Mouse (Mus musculus) myocyte (in vitro differentiated cells): ENCODE results near the gene Gm3646. TPM values are rescaled to one million over a fixed set of nuclear protein-coding genes. Genes with fewer than 3 reads are reported as not detected.

Experiments used
- H3K27me3 ChIP-seq: one replicate; pipeline ENCODE4 v1.6.1; 2011; ENCODE audit not compliant: control insufficient read depth, insufficient read depth, insufficient read length
- H3K36me3 ChIP-seq: one replicate; pipeline ENCODE4 v1.6.1; 2011; ENCODE audit not compliant: control insufficient read depth, insufficient read depth
- H3K4me2 ChIP-seq: one replicate; pipeline ENCODE4 v1.6.1; 2011; ENCODE audit warnings: low read depth, control low read depth
- H3K4me3 ChIP-seq: one replicate; pipeline ENCODE4 v1.5.1; 2011; ENCODE audit warnings: mild to moderate bottlenecking, control low read depth, moderate library complexity
- H3K79me2 ChIP-seq: one replicate; pipeline ENCODE4 v1.6.1; 2011; ENCODE audit not compliant: control insufficient read depth, insufficient read depth
- H3ac ChIP-seq: one replicate; pipeline ENCODE4 v1.6.1; 2011; ENCODE audit not compliant: control insufficient read depth, insufficient read length
- CEBPB ChIP-seq: IDR thresholded peaks from 2 replicates; pipeline ENCODE4 v1.6.1; 2011; ENCODE audit warnings: mild to moderate bottlenecking, moderate library complexity; ENCODE audit not compliant: poor library complexity, insufficient read depth, severe bottlenecking
- E2F4 ChIP-seq: IDR thresholded peaks from one replicate; pipeline ENCODE4 v1.6.1; 2011; ENCODE audit warnings: mild to moderate bottlenecking, control low read depth, moderate library complexity; ENCODE audit not compliant: insufficient read depth
- MAX ChIP-seq: IDR thresholded peaks from one replicate; pipeline ENCODE4 v1.6.1; 2011; ENCODE audit warnings: low read depth, mild to moderate bottlenecking, control low read depth
- MYOD1 ChIP-seq, 3 experiments: IDR thresholded peaks; one replicate each; pipeline ENCODE4 v1.6.1; 2011; ENCODE audit warnings: control low read depth in 2 of 3, low read depth in 2 of 3, mild to moderate bottlenecking in 2 of 3, moderate library complexity in 1 of 3; ENCODE audit not compliant: insufficient read length in 2 of 3, control insufficient read depth in 1 of 3
- MYOG ChIP-seq, 3 experiments: IDR thresholded peaks; one replicate each; pipeline ENCODE4 v1.6.1; 2011; ENCODE audit warnings: control low read depth in 2 of 3, low read depth in 2 of 3, mild to moderate bottlenecking in 2 of 3; ENCODE audit not compliant: insufficient read length in 2 of 3, control insufficient read depth in 1 of 3, insufficient read depth in 1 of 3
- POLR2A ChIP-seq: IDR thresholded peaks from one replicate; pipeline ENCODE4 v1.6.1; 2011; ENCODE audit warnings: low read depth, mild to moderate bottlenecking, control low read depth, moderate library complexity; ENCODE audit not compliant: insufficient read length
- POLR2AphosphoS2 ChIP-seq: IDR thresholded peaks from one replicate; pipeline ENCODE4 v1.6.1; 2011; ENCODE audit warnings: low read depth, control low read depth; ENCODE audit not compliant: insufficient read length
- REST ChIP-seq: IDR thresholded peaks from one replicate; pipeline ENCODE4 v1.6.1; 2011; ENCODE audit warnings: mild to moderate bottlenecking, control low read depth, moderate library complexity; ENCODE audit not compliant: insufficient read depth, insufficient read length
- SRF ChIP-seq: IDR thresholded peaks from one replicate; pipeline ENCODE4 v1.6.1; 2011; ENCODE audit warnings: low read depth; ENCODE audit not compliant: control insufficient read depth, insufficient read length
- TCF12 ChIP-seq: IDR thresholded peaks from one replicate; pipeline ENCODE4 v1.6.1; 2011; ENCODE audit warnings: mild to moderate bottlenecking, control low read depth; ENCODE audit not compliant: poor library complexity, insufficient read depth, severe bottlenecking
- TCF3 ChIP-seq: IDR thresholded peaks from one replicate; pipeline ENCODE4 v1.6.1; 2011; ENCODE audit warnings: low read depth, control low read depth; ENCODE audit not compliant: insufficient read length
- USF1 ChIP-seq: IDR thresholded peaks from one replicate; pipeline ENCODE4 v1.6.1; 2011; ENCODE audit warnings: low read depth, mild to moderate bottlenecking, control low read depth, moderate library complexity
- polyA plus RNA-seq: library from polyadenylated mRNA; unstranded; fragments of >200 nt; fragmentation: generic; extraction: Trizol; gene quantifications from one replicate; pipeline ENCODE4 v1.2.1, GENCODE M21; 2012; ENCODE audit warnings: missing spikeins

The Gm3646 gene
- 0.20 TPM for polyA plus RNA-seq

DNA sequence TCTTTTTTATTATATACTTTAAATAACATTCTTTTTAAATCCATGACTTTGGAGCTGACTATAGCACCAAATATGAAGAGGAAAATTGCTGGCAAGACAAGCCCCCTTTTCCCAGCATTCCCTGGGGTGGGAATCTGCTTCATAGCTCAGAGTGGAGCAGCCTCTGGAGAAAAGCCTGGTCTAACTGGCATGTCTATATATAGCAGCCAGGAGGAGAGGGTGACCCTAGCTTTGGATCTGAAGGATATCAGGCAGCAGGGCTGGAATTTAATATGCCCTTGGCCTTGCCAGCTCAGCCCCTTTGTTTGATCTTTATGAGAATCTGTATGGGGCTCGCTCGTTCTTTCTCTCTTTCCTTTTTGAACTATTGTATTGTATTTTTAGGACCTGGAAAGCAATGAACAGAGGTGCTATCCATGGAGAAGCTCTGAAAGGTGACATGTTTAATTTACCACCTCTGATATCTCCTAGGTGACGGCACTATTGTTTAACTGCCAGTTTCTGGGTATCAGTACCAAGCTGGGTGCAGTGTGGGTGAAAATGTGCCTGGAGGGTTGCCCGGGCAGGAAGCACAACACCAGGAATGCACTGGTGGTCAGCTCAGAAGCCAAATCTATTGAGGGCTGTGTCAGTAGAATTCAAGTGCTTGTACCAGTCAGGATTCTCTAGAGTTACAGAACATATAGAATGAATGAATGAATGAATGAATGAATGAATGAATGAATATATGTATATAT lies at the start of gene Gm3646:
TSS of gene Gm3646 (minus strand) at position 90 of the 737 bp plus-strand sequence.
- Histone ChIP-seq H3K27me3 (no peaks in the 10 kb centered on the region), H3K4me2 (peak within 1 kb of the TSS; percentile 53), H3K79me2 (no peaks in the 10 kb centered on the region), H3ac (no peak within 1 kb of the TSS), H3K4me3 (no peak within 1 kb of the TSS), H3K36me3 (no peaks in the 10 kb centered on the region)
- TF ChIP-seq E2F4 (no peak), MYOG (IDR thresholded peaks at IDR 0.05; ENCODE audit: control insufficient read depth in 1 of 3, insufficient read depth in 1 of 3, insufficient read length in 2 of 3, low read depth in 2 of 3) (no peak), USF1 (no peak), CEBPB (no peak), MAX (no peak), TCF12 (no peak), POLR2AphosphoS2 (no peak), POLR2A (no peak), SRF (no peak), TCF3 (no peak), MYOD1 (IDR thresholded peaks at IDR 0.05; ENCODE audit: control insufficient read depth in 1 of 3, insufficient read length in 2 of 3, low read depth in 2 of 3) (no peak), REST (no peak)

DNA sequence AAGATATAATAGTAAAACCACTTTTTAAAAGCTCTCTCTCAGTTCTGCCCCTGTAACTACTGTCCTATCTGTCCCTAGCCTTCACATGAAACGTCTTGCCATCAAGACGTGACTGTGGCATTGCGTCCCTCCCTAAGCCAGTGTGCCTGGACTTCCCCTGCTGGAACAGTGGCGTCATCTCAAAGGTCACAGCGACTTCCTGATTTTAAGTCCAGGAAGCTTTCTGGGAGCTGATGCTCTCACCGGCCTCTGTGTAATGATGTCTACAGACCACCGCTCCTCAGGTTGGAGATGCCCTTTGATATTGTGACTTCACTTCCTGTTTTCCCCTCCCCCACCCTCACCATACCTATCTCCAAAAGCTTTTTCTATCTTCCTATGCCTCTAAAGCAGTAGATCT lies 41.9 kb upstream of the Gm3646 start:
- H3K4me3 ChIP-seq = no peak overlapping the region
- TF ChIP-seq CEBPB (no peak), REST (no peak), MYOG (IDR thresholded peaks at IDR 0.05; ENCODE audit: control insufficient read depth in 1 of 3, insufficient read depth in 1 of 3, insufficient read length in 2 of 3, low read depth in 2 of 3) (no peak), E2F4 (no peak), MYOD1 (IDR thresholded peaks at IDR 0.05; ENCODE audit: control insufficient read depth in 1 of 3, insufficient read length in 2 of 3, low read depth in 2 of 3) (no peak), SRF (no peak), POLR2AphosphoS2 (no peak), POLR2A (no peak), TCF12 (no peak), MAX (no peak), USF1 (no peak), TCF3 (no peak)
- no peaks in the 10 kb centered on the region for H3K36me3 ChIP-seq
- H3K79me2 ChIP-seq = no peaks in the 10 kb centered on the region
- H3ac ChIP-seq = no peak overlapping the region
- H3K27me3 ChIP-seq = no peaks in the 10 kb centered on the region
- no peak overlapping the region for H3K4me2 ChIP-seq

DNA sequence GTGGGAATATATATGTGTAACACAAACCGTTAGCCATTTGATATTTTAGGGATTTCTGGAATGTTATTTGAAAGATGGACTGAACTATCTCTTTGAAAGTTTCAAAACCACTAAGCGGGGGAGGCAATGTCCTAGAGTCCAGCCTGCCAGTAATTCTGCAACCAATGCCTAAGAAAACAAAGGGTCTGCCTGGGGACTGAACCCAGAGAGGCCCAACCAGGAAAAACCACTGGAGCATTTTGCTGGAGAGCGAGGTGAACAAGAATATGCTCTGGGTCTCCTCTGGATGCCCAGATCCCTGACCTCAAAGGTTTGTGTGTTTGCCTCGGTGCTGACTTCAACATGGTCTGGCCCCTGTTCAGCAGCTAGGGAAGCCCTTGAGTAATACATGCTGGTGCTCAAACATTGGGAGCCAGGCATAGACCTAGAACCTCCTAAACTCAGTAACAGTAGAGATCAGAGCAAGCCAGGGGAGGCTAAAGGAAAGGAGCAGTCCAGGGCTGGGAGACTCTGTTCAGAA lies 41.0 kb upstream of the Gm3646 start:
- no peak for TF ChIP-seq REST
- no peak for TF ChIP-seq SRF
- TF ChIP-seq TCF12 = no peak
- no peak for TF ChIP-seq TCF3
- TF ChIP-seq POLR2A = no peak
- no peak for TF ChIP-seq CEBPB
- no peak for TF ChIP-seq E2F4
- no peak for TF ChIP-seq MYOD1 (IDR thresholded peaks at IDR 0.05; ENCODE audit: control insufficient read depth in 1 of 3, insufficient read length in 2 of 3, low read depth in 2 of 3)
- no peak for TF ChIP-seq MYOG (IDR thresholded peaks at IDR 0.05; ENCODE audit: control insufficient read depth in 1 of 3, insufficient read depth in 1 of 3, insufficient read length in 2 of 3, low read depth in 2 of 3)
- TF ChIP-seq USF1 = no peak
- no peak for TF ChIP-seq MAX
- Histone ChIP-seq H3K4me2 (peak overlapping the region; percentile 20), H3K79me2 (no peaks in the 10 kb centered on the region), H3K27me3 (no peaks in the 10 kb centered on the region), H3K4me3 (no peak overlapping the region), H3K36me3 (no peaks in the 10 kb centered on the region), H3ac (no peak overlapping the region)

DNA sequence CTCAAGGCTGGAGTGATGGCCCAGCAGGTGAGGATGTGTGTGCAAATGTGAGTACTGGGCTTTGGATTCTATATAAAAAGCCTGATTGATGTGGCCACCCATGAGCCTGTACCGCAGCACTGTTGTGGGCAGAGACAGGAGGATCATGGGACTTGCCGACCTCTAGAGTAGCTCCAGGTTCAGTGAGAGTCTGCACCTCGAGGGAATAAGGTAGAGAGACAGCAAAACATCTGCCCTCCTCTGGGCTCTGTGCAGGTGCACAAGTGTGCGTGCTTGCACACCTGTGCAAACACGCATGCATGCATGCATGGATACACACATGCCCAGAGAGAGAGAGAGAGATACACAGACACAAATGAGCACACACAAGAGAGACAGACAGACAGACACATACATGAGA lies 38.2 kb upstream of the Gm3646 start:
- no peaks in the 10 kb centered on the region for H3K36me3 ChIP-seq
- no peaks in the 10 kb centered on the region for H3K27me3 ChIP-seq
- no peak overlapping the region for H3ac ChIP-seq
- TF ChIP-seq SRF = no peak
- no peak for TF ChIP-seq MAX
- no peak for TF ChIP-seq TCF12
- TF ChIP-seq TCF3 = no peak
- no peak for TF ChIP-seq E2F4
- no peak for TF ChIP-seq POLR2AphosphoS2
- no peak for TF ChIP-seq MYOG (IDR thresholded peaks at IDR 0.05; ENCODE audit: control insufficient read depth in 1 of 3, insufficient read depth in 1 of 3, insufficient read length in 2 of 3, low read depth in 2 of 3)
- no peak overlapping the region for H3K4me2 ChIP-seq
- no peak overlapping the region for H3K4me3 ChIP-seq
- H3K79me2 ChIP-seq = no peaks in the 10 kb centered on the region
